Mouse (Mus musculus) bone marrow, adult 2 months (tissue): ENCODE results near the gene Thbs1.

ENCODE experiments used
- CTCF ChIP-seq: fragments of 200-500 bp; IDR thresholded peaks from 2 replicates; pipeline ENCODE4 v1.5.1; 2011; ENCODE audit warnings: low read length, control low read depth; ENCODE audit not compliant: control insufficient read depth, insufficient read depth
- POLR2A ChIP-seq: fragments of 200-500 bp; IDR thresholded peaks from 2 replicates; pipeline ENCODE4 v1.6.1; 2011; ENCODE audit warnings: low read depth, mild to moderate bottlenecking, control low read depth, low read length, borderline replicate concordance; ENCODE audit not compliant: control insufficient read depth

DNA sequence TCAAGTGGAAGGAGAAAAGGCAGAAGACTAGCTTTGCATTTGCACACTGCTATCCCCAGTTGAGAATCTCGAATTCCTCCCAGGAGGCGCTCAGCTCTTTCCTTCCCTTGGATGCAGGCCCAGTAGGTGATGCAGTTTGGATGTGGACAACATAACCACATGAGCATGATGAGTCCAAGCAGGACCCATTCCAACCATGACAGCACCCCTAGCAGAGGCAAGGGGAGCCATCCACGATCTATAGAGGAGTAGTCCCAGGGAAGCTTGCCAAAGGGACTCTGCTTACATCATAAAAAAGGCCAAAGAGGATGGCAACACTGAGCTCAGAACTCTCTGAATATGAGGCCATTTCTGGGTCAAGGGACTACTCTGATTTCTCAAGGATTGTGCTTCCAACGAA lies 32.5 kb upstream of the Thbs1 start:
- TF ChIP-seq CTCF (no peak), POLR2A (no peak)
